Mouse (Mus musculus) kidney, adult 9 months (tissue): ENCODE measurements around the gene Ahnak.
"Not testable (repeated sequence)": the region's sequence is repeated elsewhere in the genome, so short reads cannot be mapped to it uniquely, and the experiment has no call there.

ENCODE experiments used
- DNase-seq: peaks from one replicate; pipeline ENCODE4 v3.0.0; 2022

Gene Ahnak

DNA sequence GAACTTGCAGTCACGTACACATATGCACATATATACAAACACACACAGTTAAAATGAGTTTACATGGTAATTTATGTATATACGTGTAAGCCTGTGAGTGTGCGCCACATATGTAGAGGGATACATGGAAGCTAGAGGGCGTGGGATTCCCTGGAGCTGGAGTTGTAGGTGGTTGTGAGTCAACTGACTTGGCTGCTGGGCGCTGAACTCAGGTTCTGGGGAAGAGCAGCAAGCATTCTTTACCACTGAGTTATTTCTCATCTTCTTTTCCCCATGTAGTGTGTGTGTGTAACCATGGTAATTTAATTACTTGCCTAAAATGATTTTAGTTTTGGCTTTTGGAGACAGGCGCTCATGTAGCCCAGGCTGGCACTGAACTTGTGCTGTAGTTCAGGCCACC lies 7.5 kb downstream of the Ahnak start:
- no peak for DNase-seq

DNA sequence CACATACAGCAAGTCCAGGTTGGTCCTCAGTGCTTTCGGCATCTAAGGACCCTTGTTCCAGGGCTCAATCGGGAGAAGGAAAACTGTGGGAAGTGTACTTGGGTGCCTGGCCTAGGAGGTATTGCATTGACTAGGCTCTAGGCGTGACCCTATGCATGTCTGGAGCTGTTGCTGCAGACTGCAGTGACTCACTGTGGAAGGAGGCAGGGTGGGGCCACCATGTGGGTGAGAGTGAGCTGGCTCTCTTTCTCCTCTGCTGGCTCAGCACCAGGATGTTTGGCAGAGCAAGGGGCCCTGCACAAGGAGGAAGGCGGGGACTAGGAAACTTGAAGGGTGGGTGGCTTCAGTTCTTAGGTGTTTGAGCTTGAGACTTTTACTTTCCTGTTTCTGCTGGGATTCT lies 8.5 kb downstream of the Ahnak start:
- peak; percentile 75 for DNase-seq

DNA sequence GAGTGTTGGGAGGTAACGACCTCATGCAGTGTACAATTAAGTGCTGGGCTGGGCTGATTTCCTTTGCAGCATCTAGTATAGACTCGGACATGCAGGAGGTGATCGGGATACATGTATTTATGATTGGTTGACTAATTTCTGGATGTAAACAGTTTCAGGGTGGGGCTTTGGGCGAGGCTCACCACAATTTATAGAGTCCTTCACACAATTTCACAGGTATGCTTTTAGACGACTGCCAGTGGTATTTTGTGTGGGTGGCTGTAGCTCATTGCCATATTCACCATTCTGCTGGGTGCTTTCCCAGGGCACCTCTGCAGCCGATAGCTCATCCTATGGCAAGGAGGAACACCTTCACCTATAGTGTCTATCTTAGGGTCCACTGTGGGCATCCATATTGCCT lies 9.5 kb downstream of the Ahnak start:
- DNase-seq: no peak

DNA sequence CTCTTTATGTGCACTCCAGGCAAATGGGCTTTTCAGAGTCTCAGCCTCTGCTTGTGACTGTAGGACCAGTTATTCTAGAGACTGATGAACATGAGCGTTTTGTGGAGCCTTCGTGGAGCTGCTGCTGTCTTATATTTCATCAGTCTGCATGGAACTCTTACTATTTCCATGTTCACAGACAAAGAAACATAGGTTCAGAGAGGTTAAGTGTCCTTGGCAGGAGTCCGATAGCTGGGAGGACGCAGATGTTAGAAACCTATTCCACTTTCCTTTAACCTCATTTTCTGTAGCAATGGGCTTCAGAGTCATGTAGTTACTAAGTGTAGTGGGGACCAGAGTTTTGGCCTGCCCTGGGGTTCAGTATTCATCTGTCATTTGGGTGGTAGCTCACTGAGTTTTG lies 10.1 kb downstream of the Ahnak start:
- no peak for DNase-seq

DNA sequence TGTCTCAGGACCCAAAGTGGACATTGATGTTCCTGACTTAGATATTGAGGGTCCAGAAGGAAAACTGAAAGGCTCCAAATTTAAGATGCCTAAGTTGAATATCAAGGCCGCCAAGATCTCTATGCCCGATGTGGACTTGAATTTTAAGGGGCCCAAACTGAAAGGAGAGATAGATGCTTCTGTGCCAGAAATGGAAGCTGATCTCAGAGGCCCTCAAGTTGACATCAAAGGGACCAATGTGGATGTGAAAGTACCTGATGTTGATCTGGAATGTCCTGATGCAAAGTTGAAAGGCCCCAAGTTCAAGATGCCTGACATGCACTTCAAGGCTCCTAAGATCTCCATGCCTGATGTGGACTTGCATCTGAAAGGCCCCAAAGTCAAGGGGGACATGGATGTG lies 17.8 kb downstream of the Ahnak start:
- DNase-seq: not testable (repeated sequence)

DNA sequence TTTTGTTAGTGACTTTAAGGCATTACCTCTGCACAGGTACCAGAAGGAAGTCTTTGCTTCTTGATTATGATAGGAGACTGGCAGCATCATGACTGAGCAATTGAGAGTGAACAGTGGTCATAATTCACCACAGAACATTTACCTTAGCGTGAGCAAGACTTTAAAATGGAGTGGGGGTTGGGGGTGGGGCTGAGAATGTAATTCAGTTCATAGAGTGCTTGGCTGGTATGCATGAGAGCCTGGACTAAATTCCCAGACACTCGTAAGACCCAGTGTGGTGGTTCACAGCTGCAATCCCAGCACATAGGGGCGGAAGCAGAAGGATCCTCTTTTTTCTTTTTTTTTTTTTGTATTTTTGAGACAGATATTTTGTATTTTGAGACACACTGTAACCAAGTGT lies 30.2 kb downstream of the Ahnak start:
- no peak for DNase-seq

DNA sequence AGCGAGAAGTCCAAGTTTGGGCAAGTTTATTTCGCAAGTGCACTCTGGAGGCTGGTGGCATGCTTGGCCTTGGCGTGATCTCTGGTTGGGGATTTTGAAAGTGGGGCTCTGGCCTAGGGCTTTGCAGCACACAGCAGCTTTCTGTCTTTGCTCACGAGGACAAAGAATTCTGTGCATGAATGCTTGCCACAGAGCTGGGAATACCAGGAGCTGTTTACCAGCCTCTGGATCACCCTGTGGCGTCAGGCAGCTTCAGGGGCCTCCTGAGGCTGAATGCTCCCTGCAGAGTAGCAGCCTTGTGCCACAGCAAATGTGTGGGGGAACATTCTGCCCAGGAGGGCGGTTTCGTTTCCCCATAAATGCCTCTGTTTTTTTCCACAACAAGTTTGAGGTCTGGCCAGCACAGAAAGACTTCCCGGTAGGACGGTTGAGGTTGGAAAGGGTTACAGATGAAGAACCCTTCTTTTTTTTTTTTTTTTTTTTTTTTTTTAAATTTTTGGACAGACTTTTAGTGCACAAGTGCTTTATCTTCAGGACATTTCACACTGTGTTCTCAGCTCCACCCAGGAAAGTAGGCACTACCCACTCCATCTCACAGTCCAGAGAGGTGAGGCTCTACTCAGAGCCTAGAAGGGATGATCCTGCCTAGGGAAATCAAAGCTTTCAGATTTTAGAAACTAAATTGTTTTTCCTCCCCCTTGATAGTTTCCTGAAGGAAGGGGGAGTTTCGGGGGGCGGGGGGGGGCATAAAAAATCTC lies 34.1 kb downstream of the Ahnak start:
- DNase-seq: peak; percentile 41

DNA sequence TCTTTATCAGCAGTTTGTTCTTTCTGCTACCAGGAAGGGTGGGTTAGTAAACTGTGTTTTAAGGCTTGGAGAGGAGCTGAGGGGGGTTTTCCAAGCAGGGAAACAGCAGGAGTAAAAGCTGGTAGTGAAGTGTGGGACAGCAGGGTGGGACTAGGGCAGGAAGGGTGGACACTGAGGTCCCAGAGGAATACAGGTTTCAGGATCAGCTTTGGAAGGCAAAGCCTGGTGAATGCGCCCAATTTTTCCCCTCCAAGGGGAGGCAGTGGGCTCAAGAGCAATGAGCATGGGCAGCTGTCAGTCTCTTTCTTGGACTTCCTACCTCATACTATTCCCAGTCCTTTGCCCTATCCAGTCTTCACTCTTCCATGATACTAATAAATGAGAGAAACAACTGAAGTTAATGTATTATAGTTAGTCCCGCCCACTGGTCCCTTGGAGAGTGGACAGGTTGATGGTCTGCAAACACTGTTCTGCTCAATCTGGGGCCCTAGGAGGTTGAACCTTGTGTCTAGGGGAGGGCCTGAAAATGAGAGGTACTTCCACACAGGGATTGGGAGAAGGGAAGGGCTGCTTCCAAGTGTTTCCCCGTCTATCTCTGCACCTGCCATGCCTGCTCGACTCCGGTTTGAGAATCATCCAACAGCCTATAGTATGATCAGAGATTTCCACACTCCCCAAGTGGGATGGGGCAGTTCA lies 36.6 kb downstream of the Ahnak start:
- DNase-seq: peak; percentile 33

DNA sequence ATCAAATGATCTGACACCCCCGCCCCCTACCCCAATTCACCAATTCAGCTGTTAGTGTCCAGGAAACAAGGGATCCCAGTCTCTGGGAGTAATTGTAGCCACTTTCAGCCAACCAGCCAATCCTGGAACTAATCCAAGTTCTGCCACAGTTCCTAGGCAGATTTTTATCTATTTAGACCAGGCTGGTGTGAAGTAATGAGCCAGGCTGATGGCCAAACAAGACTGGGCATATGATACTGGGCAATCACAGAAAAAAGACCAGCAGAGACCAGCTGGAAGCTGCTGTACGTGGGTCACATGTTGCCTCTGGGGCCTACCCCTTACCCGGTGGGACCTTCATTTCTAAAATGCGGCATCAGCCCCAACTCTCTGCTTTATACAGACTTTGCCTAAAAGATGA lies 37.5 kb downstream of the Ahnak start:
- peak; percentile 40 for DNase-seq

DNA sequence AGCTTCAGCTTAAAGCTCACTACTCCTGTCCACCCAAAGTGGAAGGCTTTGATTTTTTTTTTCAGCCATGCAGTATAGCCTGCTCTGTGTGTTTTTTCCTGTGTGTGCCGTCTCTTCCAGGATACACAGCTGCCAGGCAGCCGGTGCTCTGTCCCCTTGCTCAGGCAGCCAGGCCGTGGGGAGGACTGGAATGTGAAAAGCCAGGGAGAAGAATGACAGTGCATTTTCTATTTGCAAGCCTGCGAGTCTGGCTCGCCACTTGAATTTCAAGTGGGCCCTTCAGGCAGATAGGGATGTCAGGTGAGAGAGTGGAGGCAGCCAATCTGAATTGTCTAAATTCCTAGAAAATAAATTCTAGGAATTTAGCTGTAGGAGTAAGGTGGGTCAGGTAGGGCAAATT lies 38.7 kb downstream of the Ahnak start:
- peak; percentile 50 for DNase-seq

DNA sequence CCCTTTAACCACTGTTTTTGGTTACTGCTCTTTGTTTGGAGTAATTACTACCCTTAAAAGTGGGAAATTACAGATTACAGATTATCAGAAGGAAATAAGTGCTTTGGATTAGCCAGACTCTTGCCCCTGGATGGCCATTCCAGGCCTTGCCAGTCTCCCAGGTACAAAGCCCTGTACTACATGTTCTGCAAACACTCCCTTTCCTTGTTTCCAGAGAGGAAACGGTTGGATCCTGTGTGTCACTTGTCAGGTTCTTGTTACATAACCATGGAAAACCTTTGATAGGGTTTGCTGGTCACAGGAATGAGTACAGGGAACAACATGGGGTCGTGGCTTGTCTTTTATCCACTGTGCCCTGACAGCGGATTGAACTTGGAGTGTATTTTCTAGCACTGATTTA lies 39.3 kb downstream of the Ahnak start:
- peak; percentile 31 for DNase-seq

DNA sequence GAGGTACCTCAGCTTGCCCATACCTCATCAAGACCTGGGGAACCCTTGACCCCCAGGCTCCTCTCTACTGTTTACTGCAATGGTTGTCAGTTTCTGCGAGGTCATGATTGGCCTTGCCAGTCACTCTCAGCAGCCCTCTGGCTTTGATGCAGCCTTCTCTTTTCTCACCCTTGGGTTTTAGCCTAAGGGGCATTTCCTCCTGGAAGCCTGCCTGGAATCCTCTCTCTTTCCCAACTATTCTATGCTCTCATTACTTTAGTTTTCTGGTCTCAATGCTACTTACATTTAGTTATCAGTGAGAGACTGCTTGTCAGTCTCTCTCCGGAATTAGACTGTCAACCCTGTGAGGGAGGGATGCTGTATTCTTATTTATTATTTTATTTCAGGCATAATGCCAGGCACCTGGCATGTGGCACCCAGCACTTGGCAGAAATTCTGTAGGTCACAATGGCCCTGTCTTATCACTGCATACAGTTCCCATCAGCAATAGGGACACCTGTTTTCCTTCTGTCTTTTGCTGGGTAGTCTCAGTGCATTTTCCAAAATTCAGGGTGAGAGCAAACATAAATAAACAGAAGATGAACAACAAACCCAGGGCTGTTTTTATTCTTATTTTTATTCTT lies 40.7 kb downstream of the Ahnak start:
- DNase-seq: no peak

DNA sequence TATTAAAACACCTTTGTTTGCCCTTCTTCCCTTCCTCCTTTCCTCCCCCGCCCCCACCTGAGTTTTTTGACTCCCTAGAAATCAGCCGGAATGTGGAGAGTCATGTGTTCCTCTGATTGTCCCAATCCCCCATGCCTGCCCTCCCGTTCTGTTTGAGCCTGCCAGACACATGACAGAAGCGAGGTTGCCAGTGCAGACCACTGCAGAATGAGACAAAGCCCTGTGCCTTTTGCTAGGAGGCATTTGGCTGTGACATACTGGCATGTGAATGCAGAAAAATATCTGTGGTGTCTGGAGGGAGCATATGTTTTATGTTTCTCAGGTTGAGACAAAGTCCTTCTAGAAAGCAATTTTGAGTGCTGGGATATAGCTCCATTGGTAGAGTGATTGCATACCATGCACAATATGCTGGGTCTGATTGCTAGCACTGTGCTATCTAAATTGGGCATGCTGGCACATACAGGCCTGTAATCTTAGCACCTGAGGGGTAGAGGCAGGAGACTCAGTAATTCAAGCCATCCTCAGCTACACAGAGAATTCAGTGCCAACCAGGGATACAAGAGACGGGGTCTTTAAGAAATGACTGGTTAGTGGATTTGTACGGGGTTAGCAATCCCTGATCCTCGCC lies 43.5 kb downstream of the Ahnak start:
- no peak for DNase-seq

DNA sequence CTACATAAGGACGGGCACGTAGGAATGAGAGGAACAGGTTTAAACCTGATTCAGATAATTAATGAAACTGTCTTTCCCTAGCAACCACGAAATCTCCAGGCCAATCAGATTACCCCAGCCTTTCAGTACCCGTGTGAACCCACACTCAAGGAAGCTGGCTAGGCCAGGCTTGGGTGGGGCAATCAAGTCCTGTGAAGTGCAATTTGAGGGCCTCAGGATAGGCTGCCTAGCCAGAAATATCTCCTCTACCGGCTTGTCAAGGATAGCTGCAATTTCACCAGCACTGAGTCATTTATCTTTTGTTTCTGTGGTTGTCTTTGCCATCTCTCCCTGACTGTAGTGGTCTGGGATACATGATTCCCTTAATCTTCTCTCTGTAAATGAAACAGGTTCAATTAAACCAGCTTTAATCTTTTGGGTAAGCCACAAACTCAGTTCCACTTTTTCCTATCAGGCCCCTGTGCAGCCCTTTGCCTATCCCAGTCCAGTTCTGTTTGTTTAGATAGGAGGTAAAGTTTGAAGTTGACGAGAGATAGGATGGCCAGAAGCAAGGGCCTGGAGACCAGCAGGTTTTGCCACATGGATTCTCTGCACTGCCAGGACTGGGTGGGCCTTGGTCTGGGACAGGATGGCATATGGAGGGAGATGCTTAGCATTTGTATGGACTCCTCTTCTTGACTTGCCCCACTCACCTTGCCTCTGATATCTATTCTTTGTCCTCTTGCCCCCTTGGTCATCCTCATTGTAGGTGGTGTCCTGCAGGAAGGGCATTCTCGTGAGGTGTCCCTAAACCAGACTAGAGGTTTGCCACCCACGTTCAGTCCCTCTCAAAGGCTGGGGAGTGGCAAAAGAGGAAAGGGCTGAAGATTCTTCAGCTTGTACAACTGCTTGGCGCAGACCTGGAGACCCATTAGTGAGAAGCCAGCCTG lies 44.6 kb downstream of the Ahnak start:
- no peak for DNase-seq

DNA sequence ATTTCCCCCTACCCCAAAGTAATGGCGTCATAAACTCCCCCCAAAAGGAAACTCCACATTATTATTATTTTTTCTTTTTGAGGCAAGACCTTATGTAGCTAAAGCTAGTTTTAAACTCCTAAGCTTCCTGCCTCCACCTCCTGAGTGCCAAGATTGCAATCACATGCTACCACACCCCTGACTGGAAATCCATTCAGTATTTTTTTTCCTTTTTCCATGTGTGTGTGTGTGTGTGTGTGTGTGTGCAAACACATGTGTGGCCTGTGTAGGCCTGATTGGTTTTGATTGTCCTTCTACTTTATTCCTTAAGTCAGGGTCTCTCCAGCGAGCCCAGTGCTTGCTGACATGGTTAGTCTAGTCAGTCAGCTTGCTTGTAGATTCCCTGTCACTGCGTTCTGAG lies 45.4 kb downstream of the Ahnak start:
- no peak for DNase-seq

DNA sequence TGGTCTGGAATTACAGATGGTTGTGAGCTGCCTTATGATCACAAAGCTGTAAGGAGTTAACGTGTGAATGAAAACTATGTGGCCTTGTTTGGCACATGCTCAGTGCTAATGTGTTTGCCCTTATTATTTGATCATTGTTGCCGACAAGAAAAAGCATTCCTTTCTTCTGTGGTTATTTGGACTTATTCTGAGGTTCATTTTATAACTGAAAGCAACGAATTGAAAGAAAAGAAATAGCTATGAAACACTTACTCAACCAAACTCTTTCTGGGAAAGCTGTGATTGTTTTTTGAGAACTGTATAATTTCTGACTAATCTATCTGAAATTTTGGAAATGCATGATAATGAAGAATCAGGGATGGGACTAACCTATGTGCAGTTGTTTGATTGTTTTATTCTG lies 46.0 kb downstream of the Ahnak start:
- no peak for DNase-seq

DNA sequence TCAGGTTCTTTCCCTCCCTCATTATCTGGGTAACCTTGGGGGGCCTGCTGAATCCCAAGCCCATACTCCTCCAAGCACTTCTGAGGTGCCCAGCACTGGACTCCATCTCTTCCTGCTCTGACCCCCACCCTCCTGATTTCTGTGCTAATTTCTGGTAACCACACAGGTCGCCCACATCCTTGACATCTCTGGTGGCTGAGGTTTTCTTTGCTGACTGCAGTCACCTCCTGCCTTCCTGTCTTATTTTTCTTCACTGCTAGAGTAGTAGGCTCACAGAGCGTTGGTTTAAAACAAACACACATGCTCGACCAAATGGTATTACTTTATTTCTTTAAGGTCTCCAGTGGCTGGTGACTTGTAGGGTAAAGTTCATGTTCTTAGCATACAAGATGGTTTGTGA lies 49.1 kb downstream of the Ahnak start:
- no peak for DNase-seq

DNA sequence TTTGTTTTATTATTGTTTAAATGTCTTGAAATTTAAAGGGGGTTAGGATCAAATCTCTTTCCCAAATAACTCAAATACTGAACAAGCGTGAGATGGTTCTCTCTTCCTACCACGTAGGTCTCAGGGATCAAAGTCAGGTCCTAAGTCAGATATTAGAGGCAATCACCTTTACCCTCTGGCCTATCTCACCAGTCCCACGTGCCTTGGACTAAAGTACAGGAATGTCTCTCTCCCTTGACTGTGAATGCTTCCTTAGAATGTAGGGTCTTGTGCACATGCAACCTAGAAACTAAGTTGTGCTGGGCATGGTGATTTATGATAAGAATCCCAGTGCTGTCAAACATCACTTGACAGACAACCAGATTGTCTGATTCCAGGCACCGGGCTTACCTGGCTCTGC lies 50.2 kb downstream of the Ahnak start:
- DNase-seq: no peak

DNA sequence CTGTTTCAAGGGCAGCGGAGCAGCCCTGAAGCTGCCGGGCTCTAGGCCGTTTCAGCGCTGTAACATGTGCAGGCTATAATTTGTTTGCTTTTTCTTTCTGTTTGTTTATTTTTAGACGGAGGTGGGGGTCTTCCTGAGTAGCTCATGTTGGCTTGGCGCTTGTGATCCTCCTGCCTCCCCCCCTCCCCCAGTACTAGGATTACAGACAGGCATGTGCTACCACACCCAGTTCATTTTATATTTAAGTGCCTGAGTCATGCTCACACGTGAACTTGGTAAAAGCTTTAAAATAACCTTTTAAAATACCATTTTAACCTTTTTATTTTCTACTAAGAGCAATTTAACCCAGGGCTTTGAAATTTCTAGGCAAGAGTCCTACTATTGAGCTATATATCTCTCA lies 50.8 kb downstream of the Ahnak start:
- DNase-seq: no peak

DNA sequence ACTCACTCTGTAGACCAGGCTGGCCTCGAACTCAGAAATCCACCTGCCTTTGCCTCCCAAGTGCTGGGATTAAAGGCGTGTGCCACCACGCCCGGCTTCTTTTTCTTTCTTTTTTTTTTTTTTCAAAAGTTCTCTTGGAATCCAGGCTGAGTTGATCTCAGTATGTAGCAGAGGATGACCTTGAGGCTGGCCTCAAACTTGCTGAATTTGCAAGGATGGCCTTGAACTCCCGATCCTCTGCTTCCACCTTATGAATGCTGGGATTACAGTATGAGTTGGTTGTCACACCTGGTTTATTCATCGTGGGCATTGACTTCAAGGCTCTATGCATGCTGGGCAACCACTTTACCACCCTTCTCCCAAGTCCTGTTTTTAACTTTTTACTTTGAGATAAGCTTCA lies 51.6 kb downstream of the Ahnak start:
- no peak for DNase-seq

DNA sequence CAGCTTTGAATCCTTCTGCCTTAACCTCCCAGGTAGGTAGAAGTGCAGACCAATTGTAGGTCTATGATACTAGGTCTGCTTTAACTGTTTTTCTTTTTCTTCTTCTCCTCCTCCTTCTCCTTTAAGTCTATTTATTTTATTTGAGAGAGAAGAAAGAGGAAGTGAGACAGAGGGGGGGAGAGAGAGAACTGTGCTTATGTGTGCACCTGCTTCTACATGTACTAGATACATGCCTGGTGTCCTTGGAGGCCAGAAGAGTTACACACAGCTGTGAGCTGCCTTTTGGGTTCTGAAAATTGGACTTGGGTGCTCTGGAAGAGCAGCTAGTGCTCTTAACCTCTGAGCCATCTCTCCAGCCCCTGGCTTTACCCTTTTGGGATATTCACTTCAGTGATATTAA lies 52.0 kb downstream of the Ahnak start:
- no peak for DNase-seq

DNA sequence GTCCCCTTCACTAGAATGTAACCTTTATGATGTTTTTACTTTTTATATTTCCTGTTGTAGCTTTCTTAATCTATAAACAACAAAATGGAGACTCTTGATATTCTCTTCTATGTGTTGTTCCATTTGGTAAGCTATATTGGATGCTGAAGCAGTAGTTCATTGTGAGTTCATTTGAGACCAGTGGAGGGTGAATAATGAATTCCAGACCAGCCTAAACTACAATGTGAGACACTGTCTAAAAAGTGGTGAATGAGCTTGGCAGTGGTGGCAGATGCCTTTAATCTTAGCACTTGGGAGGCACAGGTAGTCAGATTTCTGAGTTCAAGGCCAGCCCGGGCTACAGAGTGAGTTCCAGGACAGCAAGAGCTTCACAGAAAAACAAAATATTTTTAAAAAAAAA lies 54.0 kb downstream of the Ahnak start:
- DNase-seq: no peak

DNA sequence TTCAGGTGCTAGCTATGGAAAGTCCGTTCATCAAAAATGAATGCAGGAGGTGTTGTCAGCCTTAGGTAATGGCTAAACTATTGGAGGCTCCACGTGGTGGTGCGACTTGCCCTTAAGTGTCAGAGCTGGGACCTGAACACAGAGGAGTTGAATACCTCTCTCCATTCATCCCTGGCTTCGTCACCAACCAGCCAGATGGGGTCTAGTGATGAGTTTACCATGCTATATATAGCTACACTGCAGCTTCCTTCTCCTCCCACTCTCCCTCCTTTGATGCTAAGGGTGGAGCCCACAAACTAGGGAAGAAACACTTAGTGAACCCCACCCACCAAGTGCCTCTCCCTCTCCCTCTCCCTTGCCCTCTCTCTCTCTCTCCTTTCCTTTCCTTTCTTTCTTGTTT lies 55.2 kb downstream of the Ahnak start:
- DNase-seq: no peak
